Mouse (Mus musculus) myocyte (in vitro differentiated cells): Measurements from ENCODE around the gene St5. TPM values are rescaled to one million over a fixed set of nuclear protein-coding genes. Genes with fewer than 3 reads are reported as not detected.

Source experiments
- H3K27me3 ChIP-seq: one replicate; pipeline ENCODE4 v1.6.1; 2011; ENCODE audit not compliant: control insufficient read depth, insufficient read depth, insufficient read length
- H3K36me3 ChIP-seq: one replicate; pipeline ENCODE4 v1.6.1; 2011; ENCODE audit not compliant: control insufficient read depth, insufficient read depth
- H3K4me2 ChIP-seq: one replicate; pipeline ENCODE4 v1.6.1; 2011; ENCODE audit warnings: low read depth, control low read depth
- H3K4me3 ChIP-seq: one replicate; pipeline ENCODE4 v1.5.1; 2011; ENCODE audit warnings: mild to moderate bottlenecking, control low read depth, moderate library complexity
- H3K79me2 ChIP-seq: one replicate; pipeline ENCODE4 v1.6.1; 2011; ENCODE audit not compliant: control insufficient read depth, insufficient read depth
- H3ac ChIP-seq: one replicate; pipeline ENCODE4 v1.6.1; 2011; ENCODE audit not compliant: control insufficient read depth, insufficient read length
- CEBPB ChIP-seq: IDR thresholded peaks from 2 replicates; pipeline ENCODE4 v1.6.1; 2011; ENCODE audit warnings: mild to moderate bottlenecking, moderate library complexity; ENCODE audit not compliant: poor library complexity, insufficient read depth, severe bottlenecking
- E2F4 ChIP-seq: IDR thresholded peaks from one replicate; pipeline ENCODE4 v1.6.1; 2011; ENCODE audit warnings: mild to moderate bottlenecking, control low read depth, moderate library complexity; ENCODE audit not compliant: insufficient read depth
- MAX ChIP-seq: IDR thresholded peaks from one replicate; pipeline ENCODE4 v1.6.1; 2011; ENCODE audit warnings: low read depth, mild to moderate bottlenecking, control low read depth
- MYOD1 ChIP-seq, 3 experiments: IDR thresholded peaks; one replicate each; pipeline ENCODE4 v1.6.1; 2011; ENCODE audit warnings: control low read depth in 2 of 3, low read depth in 2 of 3, mild to moderate bottlenecking in 2 of 3, moderate library complexity in 1 of 3; ENCODE audit not compliant: insufficient read length in 2 of 3, control insufficient read depth in 1 of 3
- MYOG ChIP-seq, 3 experiments: IDR thresholded peaks; one replicate each; pipeline ENCODE4 v1.6.1; 2011; ENCODE audit warnings: control low read depth in 2 of 3, low read depth in 2 of 3, mild to moderate bottlenecking in 2 of 3; ENCODE audit not compliant: insufficient read length in 2 of 3, control insufficient read depth in 1 of 3, insufficient read depth in 1 of 3
- POLR2A ChIP-seq: IDR thresholded peaks from one replicate; pipeline ENCODE4 v1.6.1; 2011; ENCODE audit warnings: low read depth, mild to moderate bottlenecking, control low read depth, moderate library complexity; ENCODE audit not compliant: insufficient read length
- POLR2AphosphoS2 ChIP-seq: IDR thresholded peaks from one replicate; pipeline ENCODE4 v1.6.1; 2011; ENCODE audit warnings: low read depth, control low read depth; ENCODE audit not compliant: insufficient read length
- REST ChIP-seq: IDR thresholded peaks from one replicate; pipeline ENCODE4 v1.6.1; 2011; ENCODE audit warnings: mild to moderate bottlenecking, control low read depth, moderate library complexity; ENCODE audit not compliant: insufficient read depth, insufficient read length
- SRF ChIP-seq: IDR thresholded peaks from one replicate; pipeline ENCODE4 v1.6.1; 2011; ENCODE audit warnings: low read depth; ENCODE audit not compliant: control insufficient read depth, insufficient read length
- TCF12 ChIP-seq: IDR thresholded peaks from one replicate; pipeline ENCODE4 v1.6.1; 2011; ENCODE audit warnings: mild to moderate bottlenecking, control low read depth; ENCODE audit not compliant: poor library complexity, insufficient read depth, severe bottlenecking
- TCF3 ChIP-seq: IDR thresholded peaks from one replicate; pipeline ENCODE4 v1.6.1; 2011; ENCODE audit warnings: low read depth, control low read depth; ENCODE audit not compliant: insufficient read length
- USF1 ChIP-seq: IDR thresholded peaks from one replicate; pipeline ENCODE4 v1.6.1; 2011; ENCODE audit warnings: low read depth, mild to moderate bottlenecking, control low read depth, moderate library complexity
- polyA plus RNA-seq: library from polyadenylated mRNA; unstranded; fragments of >200 nt; fragmentation: generic; extraction: Trizol; gene quantifications from one replicate; pipeline ENCODE4 v1.2.1, GENCODE M21; 2012; ENCODE audit warnings: missing spikeins

St5 gene
- polyA plus RNA-seq, 1 experiment: 34.1 TPM

DNA sequence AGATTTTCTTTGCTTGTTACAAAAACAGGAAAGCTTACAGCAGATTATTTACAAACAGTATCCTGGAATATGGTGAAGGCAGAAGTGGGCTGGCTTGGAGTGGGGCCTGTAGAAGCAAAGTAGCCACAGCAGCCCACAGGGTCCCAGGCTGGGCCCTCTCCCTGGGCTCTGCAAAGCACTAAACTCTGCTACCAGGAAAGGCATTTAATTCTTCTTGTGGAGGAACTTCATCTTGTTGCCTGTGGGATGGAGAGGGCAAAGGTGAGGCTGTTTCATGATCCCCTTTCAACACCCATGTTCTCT, 179.0 kb downstream of the St5 start:
- no peak for TF ChIP-seq POLR2A
- no peak for TF ChIP-seq MAX
- TF ChIP-seq REST: no peak
- TF ChIP-seq E2F4: no peak
- Histone ChIP-seq H3K27me3 (no peaks in the 10 kb centered on the region), H3K4me3 (no peak overlapping the region), H3K79me2 (peaks cover 26% of the 10 kb centered on the region), H3K4me2 (no peak overlapping the region), H3ac (no peak overlapping the region), H3K36me3 (peaks cover 55% of the 10 kb centered on the region)

GRCm38 (mm10) chr7:109523741-109524441, 179.5 kb downstream of the St5 start:
- H3K27me3 ChIP-seq: no peaks in the 10 kb centered on the region
- peaks cover 30% of the 10 kb centered on the region for H3K79me2 ChIP-seq
- H3ac ChIP-seq: no peak overlapping the region
- no peak overlapping the region for H3K4me2 ChIP-seq
- TF ChIP-seq TCF3 (no peak), CEBPB (no peak), TCF12 (no peak), MYOD1 (IDR thresholded peaks at IDR 0.05; ENCODE audit: control insufficient read depth in 1 of 3, insufficient read length in 2 of 3, low read depth in 2 of 3) (peak in 2 of 3 experiments; percentile 41 to 49), E2F4 (no peak), USF1 (no peak), MYOG (IDR thresholded peaks at IDR 0.05; ENCODE audit: control insufficient read depth in 1 of 3, insufficient read depth in 1 of 3, insufficient read length in 2 of 3, low read depth in 2 of 3) (peak in 1 of 3 experiments; percentile 40), MAX (no peak), REST (no peak), POLR2A (peak; percentile 45), POLR2AphosphoS2 (peak; percentile 53), SRF (no peak)
- H3K36me3 ChIP-seq: peaks cover 55% of the 10 kb centered on the region
- no peak overlapping the region for H3K4me3 ChIP-seq

DNA sequence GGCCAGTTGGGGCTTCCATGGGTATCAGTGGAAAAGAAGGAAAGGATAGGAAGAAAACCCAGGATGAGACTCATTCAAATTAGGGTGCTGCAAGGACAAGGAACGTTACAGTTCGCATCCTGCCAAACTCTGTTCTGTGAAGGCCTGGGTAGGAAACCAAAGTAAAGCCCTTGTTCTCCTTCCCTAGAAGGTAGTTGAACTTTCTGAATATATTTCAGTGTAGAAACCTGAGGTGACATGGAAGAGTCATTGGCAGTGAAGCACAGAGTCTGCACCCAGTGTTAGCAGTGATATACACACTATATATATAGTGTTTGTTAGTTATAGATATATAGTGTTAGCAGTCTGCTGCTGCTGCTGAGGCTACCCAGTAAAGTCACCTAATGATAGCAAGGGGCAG, 180.1 kb downstream of the St5 start:
- Histone ChIP-seq H3K79me2 (peaks cover 30% of the 10 kb centered on the region), H3K36me3 (peaks cover 55% of the 10 kb centered on the region), H3K4me2 (no peak overlapping the region), H3K4me3 (no peak overlapping the region), H3ac (no peak overlapping the region), H3K27me3 (no peaks in the 10 kb centered on the region)
- TF ChIP-seq USF1 (no peak), POLR2AphosphoS2 (no peak), POLR2A (no peak)

- Histone ChIP-seq H3K79me2 (peaks cover 30% of the 10 kb centered on the region), H3K27me3 (no peaks in the 10 kb centered on the region), H3ac (no peak overlapping the region), H3K4me3 (no peak overlapping the region), H3K4me2 (peak overlapping the region; percentile 98), H3K36me3 (peaks cover 55% of the 10 kb centered on the region)
- TF ChIP-seq TCF3 (no peak), POLR2AphosphoS2 (peak; percentile 41)
These were observed 181.3 kb downstream of the St5 start for GRCm38 (mm10) chr7:109522084-109522483.

GRCm38 (mm10) chr7:109519936-109520335, 183.5 kb downstream of the St5 start:
- peaks cover 40% of the 10 kb centered on the region for H3K36me3 ChIP-seq
- H3K27me3 ChIP-seq: no peaks in the 10 kb centered on the region
- H3K79me2 ChIP-seq: peaks cover 30% of the 10 kb centered on the region
- TF ChIP-seq MAX (no peak), POLR2A (peak; percentile 31), POLR2AphosphoS2 (peak; percentile 38)
- peak overlapping the region; percentile 96 for H3ac ChIP-seq
- peak overlapping the region; percentile 98 for H3K4me2 ChIP-seq
- peak overlapping the region; percentile 99 for H3K4me3 ChIP-seq
